Mouse (Mus musculus) olfactory bulb, adult 2 months (tissue): Measurements from ENCODE around the gene Tusc2. TPM values are rescaled to one million over a fixed set of nuclear protein-coding genes. Genes with fewer than 3 reads are reported as not detected.

Experiments
- H3K27ac ChIP-seq: fragments of 200-500 bp; 2 replicates; pipeline ENCODE4 v1.5.1; 2012; ENCODE audit warnings: low read depth, low read length; ENCODE audit not compliant: insufficient read depth
- H3K4me1 ChIP-seq: fragments of 200-500 bp; 2 replicates; pipeline ENCODE4 v1.6.1; 2012; ENCODE audit warnings: low read length; ENCODE audit not compliant: control insufficient read depth, insufficient read depth
- H3K4me3 ChIP-seq: fragments of 200-500 bp; 2 replicates; pipeline ENCODE4 v1.5.1; 2012; ENCODE audit warnings: mild to moderate bottlenecking, low read depth, low read length, moderate library complexity; ENCODE audit not compliant: insufficient read depth
- CTCF ChIP-seq: fragments of 200-500 bp; IDR thresholded peaks from 2 replicates; pipeline ENCODE4 v1.5.1; 2012; ENCODE audit warnings: low read depth, mild to moderate bottlenecking, low read length, moderate library complexity; ENCODE audit not compliant: insufficient read depth
- POLR2A ChIP-seq: fragments of 200-500 bp; IDR thresholded peaks from 2 replicates; pipeline ENCODE4 v1.6.1; 2012; ENCODE audit warnings: mild to moderate bottlenecking, low read depth, low read length, moderate library complexity; ENCODE audit not compliant: insufficient read depth
- WGBS: fragments of 180-500 bp; shearing (Covaris S2); methylation state at CpG from one replicate; pipeline ENCODE4 v1.1.7; 2018; 5-methylcytosine and 5-hydroxymethylcytosine counted together
- polyA plus RNA-seq: library from polyadenylated mRNA; stranded (reverse); fragments of >200 nt; gene quantifications from 2 replicates; pipeline ENCODE4 v1.2.4, GENCODE M21; 2012; ENCODE audit warnings: low replicate concordance; ENCODE audit not compliant: missing spikeins, insufficient read depth, insufficient read length

Gene Tusc2
- polyA plus RNA-seq, 1 experiment, result not detected

- WGBS, result 89% methylated on average over 11 of the region's 11 CpGs
- no peak overlapping the region for H3K4me3 ChIP-seq
- TF ChIP-seq POLR2A (no peak), CTCF (no peak)
- H3K27ac ChIP-seq, result no peak overlapping the region
- H3K4me1 ChIP-seq, result peaks cover 31% of the 10 kb centered on the region
Observed at GRCm38 (mm10) chr9:107543299-107543698, 19.8 kb upstream of the Tusc2 start.

GRCm38 (mm10) chr9:107544196-107544700, 18.8 kb upstream of the Tusc2 start:
- H3K27ac ChIP-seq, result no peak overlapping the region
- no peak overlapping the region for H3K4me3 ChIP-seq
- peaks cover 31% of the 10 kb centered on the region for H3K4me1 ChIP-seq
- TF ChIP-seq CTCF (no peak), POLR2A (no peak)
- WGBS, result 95% methylated on average over 17 of the region's 17 CpGs

DNA sequence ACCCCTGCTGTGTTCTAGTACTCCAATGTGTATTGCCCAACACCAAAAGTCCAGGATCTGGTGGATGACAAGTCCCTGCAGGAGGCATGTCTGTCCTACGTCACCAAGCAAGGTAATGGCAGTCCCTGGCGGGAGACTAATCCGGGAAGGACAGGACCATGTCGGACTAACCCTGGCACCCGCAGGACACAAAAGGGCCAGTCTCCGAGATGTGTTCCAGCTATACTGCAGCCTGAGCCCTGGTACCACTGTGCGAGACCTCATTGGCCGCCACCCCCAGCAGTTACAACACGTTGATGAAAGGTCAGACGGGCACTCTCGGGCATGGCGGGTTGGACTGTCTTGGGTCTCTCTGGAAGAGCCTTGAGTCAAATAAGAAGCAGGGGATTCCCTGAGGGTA, 18.3 kb upstream of the Tusc2 start:
- 96% methylated on average over 12 of the region's 12 CpGs for WGBS
- TF ChIP-seq CTCF, result no peak
- TF ChIP-seq POLR2A, result no peak
- Histone ChIP-seq H3K4me1 (peaks cover 31% of the 10 kb centered on the region), H3K27ac (no peak overlapping the region), H3K4me3 (no peak overlapping the region)

DNA sequence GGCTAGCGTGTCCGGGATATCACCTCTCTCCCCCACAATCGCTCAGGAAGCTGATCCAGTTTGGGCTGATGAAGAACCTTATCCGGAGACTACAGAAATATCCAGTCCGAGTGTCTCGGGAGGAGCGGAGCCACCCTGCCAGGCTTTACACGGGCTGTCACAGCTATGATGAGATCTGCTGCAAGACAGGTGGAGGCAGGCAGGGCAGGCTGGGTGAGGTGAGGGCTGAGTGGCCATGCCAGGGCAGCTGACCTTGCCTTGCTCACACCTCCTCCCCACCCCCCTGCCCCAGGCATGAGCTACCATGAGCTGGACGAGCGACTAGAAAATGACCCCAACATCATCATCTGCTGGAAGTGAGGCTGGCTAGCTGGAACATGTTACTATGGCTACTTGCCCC, 17.9 kb upstream of the Tusc2 start:
- WGBS, result 86% methylated on average over 10 of the region's 10 CpGs
- Histone ChIP-seq H3K27ac (no peak overlapping the region), H3K4me3 (no peak overlapping the region), H3K4me1 (peaks cover 31% of the 10 kb centered on the region)
- TF ChIP-seq POLR2A (no peak), CTCF (no peak)

- H3K4me3 ChIP-seq, result no peak overlapping the region
- 14% methylated on average over 3 of the region's 3 CpGs for WGBS
- H3K4me1 ChIP-seq, result peaks cover 31% of the 10 kb centered on the region
Observed at GRCm38 (mm10) chr9:107545602-107546001, 17.5 kb upstream of the Tusc2 start.

DNA sequence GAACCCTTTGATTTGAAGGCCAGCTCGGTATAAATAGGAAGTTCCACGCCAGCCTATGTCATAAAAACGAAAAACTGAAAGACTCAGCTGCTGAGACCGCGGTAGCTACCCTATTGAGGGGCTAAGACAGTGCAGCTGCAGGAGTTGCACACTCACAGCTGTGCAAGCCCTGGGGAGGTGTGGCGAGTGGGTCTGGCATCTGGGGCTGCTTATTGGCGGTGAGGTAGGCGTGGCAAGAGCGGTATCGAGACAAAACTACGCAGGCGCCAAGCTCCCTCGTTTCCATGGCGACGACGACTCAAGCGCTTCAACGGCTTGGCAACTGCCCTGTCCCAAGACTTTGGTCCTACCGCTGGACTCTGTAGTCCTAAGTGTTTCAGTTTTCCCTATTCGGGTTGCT, 16.0 kb upstream of the Tusc2 start, which contains the start of gene Zmynd10:
Gene Zmynd10, plus strand, starts transcription at position 273 of the 400 bp plus-strand sequence.
- Histone ChIP-seq H3K4me3 (peak within 1 kb of the TSS; percentile 3), H3K4me1 (peaks cover 36% of the 10 kb centered on the region), H3K27ac (peak within 1 kb of the TSS; percentile 53)
- TF ChIP-seq POLR2A, result 0 out of 2 replicates have a peak, but pooled peaks have one; percentile 17
- TF ChIP-seq CTCF, result no peak
- 2% methylated on average over 20 of the region's 20 CpGs for WGBS

More at GRCm38 (mm10) chr9:107545602-107546001, 17.5 kb upstream of the Tusc2 start:
- H3K27ac ChIP-seq, result no peak overlapping the region
- TF ChIP-seq POLR2A (no peak), CTCF (peak; percentile 41; the same call in 1 of the 2 replicates)

DNA sequence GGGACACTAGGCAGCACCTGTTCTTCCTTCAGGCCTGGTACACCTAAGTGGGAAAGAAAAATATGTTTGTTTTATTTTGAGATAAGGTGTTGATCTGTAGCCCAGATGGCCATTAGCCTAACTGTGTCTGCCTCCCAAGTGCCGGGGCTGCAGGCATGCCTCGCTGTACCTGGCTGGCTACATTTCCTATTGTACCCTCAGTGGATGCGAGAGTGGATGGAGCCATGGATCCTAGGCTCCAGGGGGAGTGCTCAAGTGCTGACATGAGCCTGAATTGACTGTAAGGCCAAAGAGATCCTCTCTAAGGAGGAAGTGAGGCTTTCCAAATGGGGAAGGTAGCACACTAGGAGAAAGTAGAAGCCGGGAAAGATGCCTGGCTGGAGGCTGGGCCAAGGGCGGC, 15.1 kb upstream of the Tusc2 start:
- Histone ChIP-seq H3K4me1 (peaks cover 33% of the 10 kb centered on the region), H3K27ac (no peak overlapping the region), H3K4me3 (no peak overlapping the region)
- WGBS, result 86% methylated on average over 5 of the region's 5 CpGs
- TF ChIP-seq CTCF (no peak), POLR2A (no peak)

- WGBS, result 96% methylated on average over 10 of the region's 10 CpGs
- Histone ChIP-seq H3K4me1 (peaks cover 36% of the 10 kb centered on the region), H3K27ac (no peak overlapping the region), H3K4me3 (no peak overlapping the region)
- no peak for TF ChIP-seq CTCF
- TF ChIP-seq POLR2A, result no peak
Observed at GRCm38 (mm10) chr9:107548820-107549219, 14.2 kb upstream of the Tusc2 start.

GRCm38 (mm10) chr9:107549297-107550074, 13.6 kb upstream of the Tusc2 start:
- H3K4me1 ChIP-seq, result peaks cover 39% of the 10 kb centered on the region
- H3K27ac ChIP-seq, result no peak overlapping the region
- H3K4me3 ChIP-seq, result no peak overlapping the region
- WGBS, result 92% methylated on average over 20 of the region's 20 CpGs
- TF ChIP-seq CTCF (no peak), POLR2A (no peak)
